Mouse (Mus musculus) forebrain, embryonic 14.5 days (tissue): ENCODE measurements around the gene Gm15155. TPM values are rescaled to one million over a fixed set of nuclear protein-coding genes. Genes with fewer than 3 reads are reported as not detected.
"Not testable (repeated sequence)": the region's sequence is repeated elsewhere in the genome, so short reads cannot be mapped to it uniquely, and the experiment has no call there.

Experiments
- ATAC-seq: fragments of 200-750 bp; cut with Nextera tagmentation; 2 replicates; pipeline ENCODE4 v1.8.0; 2017; ENCODE audit warnings: mild to moderate bottlenecking, moderate library complexity
- DNase-seq: peaks from one replicate; pipeline ENCODE4 v3.0.0-alpha.2; 2015; ENCODE audit warnings: low spot score
- H3K27ac ChIP-seq: fragments of 300-500 bp; sonication (generic); 2 replicates; pipeline ENCODE4 v1.5.1; 2014; ENCODE audit warnings: low read depth, mild to moderate bottlenecking, control low read depth, low read length, moderate library complexity
- H3K27me3 ChIP-seq: fragments of 300-500 bp; sonication (generic); replicated peaks from 2 replicates; pipeline ENCODE4 v1.6.1; 2014; ENCODE audit warnings: low read length, control low read depth, mixed read lengths; ENCODE audit not compliant: control insufficient read depth, insufficient read depth
- H3K36me3 ChIP-seq: fragments of 300-500 bp; sonication (generic); 2 replicates; pipeline ENCODE4 v1.6.1; 2014; ENCODE audit warnings: low read length, control low read depth; ENCODE audit not compliant: control insufficient read depth, insufficient read depth
- H3K4me1 ChIP-seq: fragments of 300-500 bp; sonication (generic); 2 replicates; pipeline ENCODE4 v1.6.1; 2014; ENCODE audit warnings: antibody characterized with exemption, low read length, control low read depth; ENCODE audit not compliant: control insufficient read depth, insufficient read depth
- H3K4me2 ChIP-seq: fragments of 300-500 bp; sonication (generic); 2 replicates; pipeline ENCODE4 v1.6.1; 2014; ENCODE audit warnings: mild to moderate bottlenecking, control low read depth, low read length
- H3K4me3 ChIP-seq: fragments of 300-500 bp; sonication (generic); 2 replicates; pipeline ENCODE4 v1.5.1; 2014; ENCODE audit warnings: low read depth, low read length, control low read depth
- H3K9ac ChIP-seq: fragments of 300-500 bp; sonication (generic); 2 replicates; pipeline ENCODE4 v1.6.1; 2014; ENCODE audit warnings: mild to moderate bottlenecking, low read length, control low read depth, moderate library complexity
- H3K9me3 ChIP-seq: fragments of 300-500 bp; sonication (generic); replicated peaks from 2 replicates; pipeline ENCODE4 v1.6.1; 2016; ENCODE audit warnings: low read length, control low read depth, mixed read lengths; ENCODE audit not compliant: control insufficient read depth
- WGBS: fragments of 180-500 bp; shearing (Covaris S2); extraction: QIAGEN DNeasy Blood & Tissue Kit; methylation state at CpG from one replicate; pipeline ENCODE4 v1.1.7; 2014; 5-methylcytosine and 5-hydroxymethylcytosine counted together
- polyA plus RNA-seq: library from polyadenylated mRNA; unstranded; fragments of >200 nt; fragmentation: Nextera tagmentation; extraction: Ambion mirVana; gene quantifications from 2 replicates; pipeline ENCODE4 v1.2.1, GENCODE M21; 2014

The Gm15155 gene
- polyA plus RNA-seq, 1 experiment from 2014 or later = not detected

GRCm38 (mm10) chrX:155622961-155623599 is 1.5 kb upstream of the Gm15155 start:
- Histone ChIP-seq H3K27me3 (no peaks in the 10 kb centered on the region), H3K9me3 (no peaks in the 10 kb centered on the region), H3K4me1 (no peaks in the 10 kb centered on the region), H3K4me3 (peak overlapping the region; percentile 45), H3K27ac (no peak overlapping the region), H3K9ac (peak overlapping the region; percentile 54), H3K36me3 (no peaks in the 10 kb centered on the region), H3K4me2 (peak overlapping the region; percentile 71)
- ATAC-seq (peak; percentile 79), DNase-seq (peak; percentile 16)
- WGBS = 17% methylated on average over 40 of the region's 69 CpGs

GRCm38 (mm10) chrX:155623701-155624281 is 750 bp upstream of the Gm15155 start, which contains the start of gene Ptchd1:
Ptchd1 (minus strand) TSS chrX:155623814.
- 27% methylated on average over 34 of the region's 34 CpGs for WGBS
- no peaks in the 10 kb centered on the region for H3K9me3 ChIP-seq
- peak within 1 kb of the TSS; percentile 45 for H3K4me3 ChIP-seq
- H3K27ac ChIP-seq = no peak within 1 kb of the TSS
- DNase-seq (peak; percentile 41), ATAC-seq (peak; percentile 82)
- no peaks in the 10 kb centered on the region for H3K27me3 ChIP-seq
- H3K4me2 ChIP-seq = peak within 1 kb of the TSS; percentile 71
- H3K36me3 ChIP-seq = no peaks in the 10 kb centered on the region
- H3K9ac ChIP-seq = peak within 1 kb of the TSS; percentile 54
- H3K4me1 ChIP-seq = no peaks in the 10 kb centered on the region

GRCm38 (mm10) chrX:155624895-155625294 is 354 bp downstream of the Gm15155 start:
- no peak for ATAC-seq
- H3K27me3 ChIP-seq = no peaks in the 10 kb centered on the region

GRCm38 (mm10) chrX:155625671-155626196 is 1.2 kb downstream of the Gm15155 start:
- H3K9me3 ChIP-seq = no peaks in the 10 kb centered on the region
- H3K4me1 ChIP-seq = no peaks in the 10 kb centered on the region
- peak overlapping the region; percentile 28 for H3K4me2 ChIP-seq
- no peaks in the 10 kb centered on the region for H3K27me3 ChIP-seq
- H3K9ac ChIP-seq = no peak overlapping the region
- H3K36me3 ChIP-seq = no peaks in the 10 kb centered on the region
- no peak overlapping the region for H3K27ac ChIP-seq
- H3K4me3 ChIP-seq = peak overlapping the region; percentile 8; the same call in 1 of the 2 replicates
- DNase-seq (peak; percentile 13), ATAC-seq (no peak)
- 20% methylated on average over 13 of the region's 13 CpGs for WGBS

More at GRCm38 (mm10) chrX:155624895-155625294, 354 bp downstream of the Gm15155 start:
- Histone ChIP-seq H3K4me1 (no peaks in the 10 kb centered on the region), H3K4me2 (peak overlapping the region; percentile 71), H3K4me3 (peak overlapping the region; percentile 45), H3K36me3 (no peaks in the 10 kb centered on the region), H3K9ac (no peak overlapping the region), H3K27ac (no peak overlapping the region), H3K9me3 (no peaks in the 10 kb centered on the region)
- 42% methylated on average over 15 of the region's 15 CpGs for WGBS
- DNase-seq = no peak

GRCm38 (mm10) chrX:155643975-155644374 is 19.4 kb downstream of the Gm15155 start:
- Histone ChIP-seq H3K27ac (no peak overlapping the region), H3K27me3 (no peaks in the 10 kb centered on the region), H3K9ac (no peak overlapping the region), H3K4me1 (no peaks in the 10 kb centered on the region), H3K36me3 (no peaks in the 10 kb centered on the region), H3K4me3 (no peak overlapping the region), H3K4me2 (no peak overlapping the region), H3K9me3 (no peaks in the 10 kb centered on the region)
- ATAC-seq = no peak
- 15% methylated on average over 1 of the region's 1 CpGs for WGBS
- DNase-seq = peak; percentile 24

GRCm38 (mm10) chrX:155645975-155646374 is 21.4 kb downstream of the Gm15155 start:
- H3K27ac ChIP-seq = no peak overlapping the region
- ATAC-seq (no peak), DNase-seq (no peak)
- no peak overlapping the region for H3K9ac ChIP-seq
- no peaks in the 10 kb centered on the region for H3K36me3 ChIP-seq
- H3K4me2 ChIP-seq = no peak overlapping the region
- no peak overlapping the region for H3K4me3 ChIP-seq
- no peaks in the 10 kb centered on the region for H3K27me3 ChIP-seq
- 87% methylated on average over 3 of the region's 3 CpGs for WGBS
- no peaks in the 10 kb centered on the region for H3K9me3 ChIP-seq
- no peaks in the 10 kb centered on the region for H3K4me1 ChIP-seq

GRCm38 (mm10) chrX:155657971-155658370 is 33.4 kb downstream of the Gm15155 start:
- Histone ChIP-seq H3K9ac (no peak overlapping the region), H3K27ac (no peak overlapping the region), H3K36me3 (no peaks in the 10 kb centered on the region), H3K27me3 (no peaks in the 10 kb centered on the region), H3K9me3 (no peaks in the 10 kb centered on the region), H3K4me3 (no peak overlapping the region), H3K4me2 (no peak overlapping the region), H3K4me1 (no peaks in the 10 kb centered on the region)
- DNase-seq (no peak), ATAC-seq (no peak)
- 85% methylated on average over 1 of the region's 1 CpGs for WGBS

GRCm38 (mm10) chrX:155690440-155690839 is 65.9 kb downstream of the Gm15155 start:
- not testable (repeated sequence) for ATAC-seq, H3K27ac ChIP-seq, H3K4me1 ChIP-seq, H3K27me3 ChIP-seq, H3K9me3 ChIP-seq, H3K4me2 ChIP-seq, H3K36me3 ChIP-seq, H3K4me3 ChIP-seq, DNase-seq, H3K9ac ChIP-seq
- WGBS = 89% methylated on average over 1 of the region's 1 CpGs

- ATAC-seq (no peak), DNase-seq (no peak)
- H3K4me2 ChIP-seq = no peak overlapping the region
- 76% methylated on average over 3 of the region's 3 CpGs for WGBS
- H3K4me1 ChIP-seq = no peaks in the 10 kb centered on the region
- H3K27me3 ChIP-seq = no peaks in the 10 kb centered on the region
- H3K27ac ChIP-seq = no peak overlapping the region
- no peaks in the 10 kb centered on the region for H3K9me3 ChIP-seq
- H3K4me3 ChIP-seq = no peak overlapping the region
- H3K9ac ChIP-seq = no peak overlapping the region
- H3K36me3 ChIP-seq = no peaks in the 10 kb centered on the region
Observed at GRCm38 (mm10) chrX:155724157-155724556, 99.6 kb downstream of the Gm15155 start.
